Comparison of ENCODE assay signal across 13 mouse cellular contexts in genomic region chr4:133390042-133390441, GRCm38 (mm10). TPM values are rescaled to one million over a fixed set of nuclear protein-coding genes. Genes with fewer than 3 reads are reported as not detected.
A peak's percentile ranks its signal among the peaks of the same experiment; 100 is the strongest.
DNase-seq lines count a peak whose midpoint lies in the region; ATAC-seq and TF ChIP-seq lines count a peak whose summit lies in the region.
"Had no signal": no experiment of that assay in that cellular context is flagged by ENCODE, and none has a peak within 500 bp of the region (broad histone marks: within the 10 kb centered on the region; RNA-seq: fewer than 3 reads in every experiment).

No protein-coding gene starts in this region.

- no peak overlapping the region for H3K4me2 ChIP-seq in lung, postnatal 0 days (replicated peaks; ENCODE audit: low read depth, low read length)
- peak overlapping the region; percentile 37 for H3K4me2 ChIP-seq in liver, embryonic 15.5 days
- H3K4me2 ChIP-seq in stomach, embryonic 16.5 days (ENCODE audit: low read depth, low read length), result no peak overlapping the region
- H3K4me2 ChIP-seq: embryonic facial prominence, embryonic 13.5 days; hindbrain, embryonic 15.5 days had no signal

- intact Hi-C loops in heart, postnatal 36 days (cut with DNase I), result loop anchor here (2.0 kb wide), 1 partner anchor 29 kb away; no protein-coding TSS in a partner anchor

- H3K36me3 ChIP-seq in heart, embryonic 10.5 days, result peaks cover under 1% of the 10 kb centered on the region; the same call in 1 of the 2 replicates
- no peaks in the 10 kb centered on the region for H3K36me3 ChIP-seq in lung, postnatal 0 days (ENCODE audit: insufficient read depth, low read length)
- H3K36me3 ChIP-seq in liver, embryonic 15.5 days (replicated peaks), result peaks cover 15% of the 10 kb centered on the region; the same call in 1 of the 2 replicates
- H3K36me3 ChIP-seq in stomach, embryonic 16.5 days (ENCODE audit: control insufficient read depth, insufficient read depth, low read length), result no peaks in the 10 kb centered on the region
- H3K36me3 ChIP-seq: embryonic facial prominence, embryonic 13.5 days; hindbrain, embryonic 15.5 days had no signal

- H3K27me3 ChIP-seq in heart, embryonic 10.5 days (ENCODE audit: insufficient read depth, poor library complexity, severe bottlenecking), result no peaks in the 10 kb centered on the region
- no peaks in the 10 kb centered on the region for H3K27me3 ChIP-seq in lung, postnatal 0 days (replicated peaks; ENCODE audit: insufficient read depth, low read length)
- no peaks in the 10 kb centered on the region for H3K27me3 ChIP-seq in liver, embryonic 15.5 days
- H3K27me3 ChIP-seq in stomach, embryonic 16.5 days (ENCODE audit: control insufficient read depth, insufficient read depth, low read length), result no peaks in the 10 kb centered on the region
- H3K27me3 ChIP-seq: embryonic facial prominence, embryonic 13.5 days; hindbrain, embryonic 15.5 days had no signal

- no peak for TF ChIP-seq POLR2A in lung, adult 2 months (IDR thresholded peaks at IDR 0.05; ENCODE audit: borderline replicate concordance, extremely low read depth, low read depth, low read length)

- H3K4me1 ChIP-seq in heart, embryonic 10.5 days, result peaks cover 53% of the 10 kb centered on the region
- peaks cover 28% of the 10 kb centered on the region; the same call in 1 of the 2 replicates for H3K4me1 ChIP-seq in lung, postnatal 0 days (ENCODE audit: insufficient read depth, low read depth, low read length)
- H3K4me1 ChIP-seq in lung, adult 2 months (ENCODE audit: control insufficient read depth, insufficient read depth, low read length), result peaks cover 29% of the 10 kb centered on the region
- peaks cover 57% of the 10 kb centered on the region for H3K4me1 ChIP-seq in liver, embryonic 15.5 days (replicated peaks)
- peaks cover 44% of the 10 kb centered on the region for H3K4me1 ChIP-seq in stomach, embryonic 16.5 days (ENCODE audit: control insufficient read depth, insufficient read depth, low read length)

- TF ChIP-seq EP300 in lung, postnatal 0 days (IDR thresholded peaks at IDR 0.05), result no peak

- no peak for DNase-seq in heart, embryonic 10.5 days (ENCODE audit: low spot score)
- no peak for DNase-seq in heart, postnatal 36 days
- DNase-seq in lung, postnatal 0 days (ENCODE audit: low spot score), result no peak
- no peak for DNase-seq in lung, adult 2 months
- DNase-seq in layer of hippocampus, adult 8-10 months (ENCODE audit: low spot score in 2 of 2), result no peak
- DNase-seq in adrenal gland, postnatal 25 days, result no peak
- DNase-seq: adrenal gland, adult 2 months; cerebellum, adult 11-12 months; kidney, postnatal 25 days had no signal

- peak overlapping the region; percentile 69 for H3K27ac ChIP-seq in heart, embryonic 10.5 days
- peak overlapping the region; percentile 70 for H3K27ac ChIP-seq in lung, postnatal 0 days (ENCODE audit: low read length)
- peak overlapping the region; percentile 76 for H3K27ac ChIP-seq in liver, embryonic 15.5 days (replicated peaks)
- H3K27ac ChIP-seq in stomach, embryonic 16.5 days (ENCODE audit: low read length), result peak overlapping the region; percentile 91; the same call in 1 of the 2 replicates
- H3K27ac ChIP-seq: hindbrain, embryonic 15.5 days had no signal

- H3K4me3 ChIP-seq in heart, embryonic 10.5 days, result no peak overlapping the region
- H3K4me3 ChIP-seq in lung, postnatal 0 days (ENCODE audit: low read depth, low read length), result no peak overlapping the region
- H3K4me3 ChIP-seq in lung, adult 2 months (replicated peaks; ENCODE audit: extremely low read depth, low read depth, low read length), result no peak overlapping the region
- H3K4me3 ChIP-seq in liver, embryonic 15.5 days (replicated peaks), result no peak overlapping the region
- H3K4me3 ChIP-seq in stomach, embryonic 16.5 days (replicated peaks; ENCODE audit: low read length), result no peak overlapping the region
- H3K4me3 ChIP-seq: embryonic facial prominence, embryonic 13.5 days; hindbrain, embryonic 15.5 days had no signal

- TF ChIP-seq CTCF in lung, postnatal 0 days (IDR thresholded peaks at IDR 0.05), result no peak
- no peak for TF ChIP-seq CTCF in lung, adult 2 months (IDR thresholded peaks at IDR 0.05; ENCODE audit: insufficient read depth, low read length)

- WGBS in heart, embryonic 10.5 days, result 46% methylated on average over 2 of the region's 2 CpGs
- WGBS in lung, postnatal 0 days, result 69% methylated on average over 2 of the region's 2 CpGs
- 61% methylated on average over 2 of the region's 2 CpGs for WGBS in lung, adult 2 months
- WGBS in liver, embryonic 15.5 days (ENCODE audit: insufficient replicate concordance), result 24% methylated on average over 2 of the region's 2 CpGs
- WGBS in stomach, embryonic 16.5 days, result 80% methylated on average over 2 of the region's 2 CpGs

- H3K9ac ChIP-seq in lung, postnatal 0 days (replicated peaks; ENCODE audit: low read depth), result no peak overlapping the region
- peak overlapping the region; percentile 4; the same call in 1 of the 2 replicates for H3K9ac ChIP-seq in liver, embryonic 15.5 days
- no peak overlapping the region for H3K9ac ChIP-seq in stomach, embryonic 16.5 days (ENCODE audit: low read length)
- H3K9ac ChIP-seq: embryonic facial prominence, embryonic 13.5 days; hindbrain, embryonic 15.5 days had no signal

- no peak for ATAC-seq in lung, postnatal 0 days
- peak; percentile 95 for ATAC-seq in liver, embryonic 15.5 days (ENCODE audit: insufficient read depth)
- no peak for ATAC-seq in stomach, embryonic 16.5 days (ENCODE audit: insufficient read depth, low FRiP score)

- no peaks in the 10 kb centered on the region for H3K9me3 ChIP-seq in heart, embryonic 10.5 days
- no peaks in the 10 kb centered on the region for H3K9me3 ChIP-seq in lung, postnatal 0 days (ENCODE audit: low read length)
- no peaks in the 10 kb centered on the region for H3K9me3 ChIP-seq in liver, embryonic 15.5 days (replicated peaks)
- H3K9me3 ChIP-seq in stomach, embryonic 16.5 days (replicated peaks; ENCODE audit: control insufficient read depth, low read length), result no peaks in the 10 kb centered on the region
- H3K9me3 ChIP-seq: embryonic facial prominence, embryonic 13.5 days; hindbrain, embryonic 15.5 days had no signal

RNA-seq across cellular contexts. Expression of gene Slc9a1, which starts 20.5 kb away (rescaled TPM):
- 7.6 and 8.2 TPM in 2 replicates for polyA plus RNA-seq in heart, embryonic 10.5 days (2016; fragmentation: Nextera tagmentation; extraction: Ambion mirVana)
- total RNA-seq in heart, postnatal 36 days (2021), result 10 to 100 TPM; 17.6 to 18.8 TPM
- polyA plus RNA-seq in lung, postnatal 0 days (2015; fragmentation: Nextera tagmentation; extraction: Ambion mirVana), result 5.4 and 6.0 TPM in 2 replicates
- polyA plus RNA-seq in lung, adult 2 months (2012; rRNA removed), result 39.9 and 40.4 TPM in 2 replicates
- polyA plus RNA-seq in liver, embryonic 15.5 days (2015; fragmentation: Nextera tagmentation; extraction: Ambion mirVana), result 2.9 and 3.0 TPM in 2 replicates
- polyA plus RNA-seq in stomach, embryonic 16.5 days (2015; fragmentation: Nextera tagmentation; extraction: Ambion mirVana), result 10.1 and 10.7 TPM in 2 replicates
- 10 to 100 TPM; 62.2 to 66.1 (median 65.1) TPM for total RNA-seq in layer of hippocampus, adult 8-10 months (2022)
- total RNA-seq in adrenal gland, postnatal 25 days (2021), result 70.4 and 70.7 TPM in 2 replicates

RNA-seq across cellular contexts. Expression of gene Wdtc1, which starts 36.8 kb away (rescaled TPM):
- polyA plus RNA-seq in heart, embryonic 10.5 days (2016; fragmentation: Nextera tagmentation; extraction: Ambion mirVana), result 13.4 and 14.2 TPM in 2 replicates
- 10 to 100 TPM; 82.0 to 88.2 TPM for total RNA-seq in heart, postnatal 36 days (2021)
- 9.2 and 9.9 TPM in 2 replicates for polyA plus RNA-seq in lung, postnatal 0 days (2015; fragmentation: Nextera tagmentation; extraction: Ambion mirVana)
- polyA plus RNA-seq in lung, adult 2 months (2012; rRNA removed), result 49.1 and 50.3 TPM in 2 replicates
- 8.1 and 8.5 TPM in 2 replicates for polyA plus RNA-seq in liver, embryonic 15.5 days (2015; fragmentation: Nextera tagmentation; extraction: Ambion mirVana)
- 12.9 and 14.8 TPM in 2 replicates for polyA plus RNA-seq in stomach, embryonic 16.5 days (2015; fragmentation: Nextera tagmentation; extraction: Ambion mirVana)
- 10 to 100 TPM; 65.1 to 85.8 (median 72.2) TPM for total RNA-seq in layer of hippocampus, adult 8-10 months (2022)
- total RNA-seq in adrenal gland, postnatal 25 days (2021), result 46.7 and 60.7 TPM in 2 replicates
